Mouse (Mus musculus) central nervous system, embryonic 11.5 days (tissue): ENCODE data around the gene Zfp763. TPM values are rescaled to one million over a fixed set of nuclear protein-coding genes. Genes with fewer than 3 reads are reported as not detected.

Experiments used
- polyA plus RNA-seq: library from polyadenylated mRNA; depleted of rRNA; stranded (reverse); fragments of >200 nt; gene quantifications from 2 replicates; pipeline ENCODE4 v1.2.3, GENCODE M21; 2012; rRNA removed

The Zfp763 gene
- polyA plus RNA-seq: 8.5 and 13.4 TPM in 2 replicates

DNA sequence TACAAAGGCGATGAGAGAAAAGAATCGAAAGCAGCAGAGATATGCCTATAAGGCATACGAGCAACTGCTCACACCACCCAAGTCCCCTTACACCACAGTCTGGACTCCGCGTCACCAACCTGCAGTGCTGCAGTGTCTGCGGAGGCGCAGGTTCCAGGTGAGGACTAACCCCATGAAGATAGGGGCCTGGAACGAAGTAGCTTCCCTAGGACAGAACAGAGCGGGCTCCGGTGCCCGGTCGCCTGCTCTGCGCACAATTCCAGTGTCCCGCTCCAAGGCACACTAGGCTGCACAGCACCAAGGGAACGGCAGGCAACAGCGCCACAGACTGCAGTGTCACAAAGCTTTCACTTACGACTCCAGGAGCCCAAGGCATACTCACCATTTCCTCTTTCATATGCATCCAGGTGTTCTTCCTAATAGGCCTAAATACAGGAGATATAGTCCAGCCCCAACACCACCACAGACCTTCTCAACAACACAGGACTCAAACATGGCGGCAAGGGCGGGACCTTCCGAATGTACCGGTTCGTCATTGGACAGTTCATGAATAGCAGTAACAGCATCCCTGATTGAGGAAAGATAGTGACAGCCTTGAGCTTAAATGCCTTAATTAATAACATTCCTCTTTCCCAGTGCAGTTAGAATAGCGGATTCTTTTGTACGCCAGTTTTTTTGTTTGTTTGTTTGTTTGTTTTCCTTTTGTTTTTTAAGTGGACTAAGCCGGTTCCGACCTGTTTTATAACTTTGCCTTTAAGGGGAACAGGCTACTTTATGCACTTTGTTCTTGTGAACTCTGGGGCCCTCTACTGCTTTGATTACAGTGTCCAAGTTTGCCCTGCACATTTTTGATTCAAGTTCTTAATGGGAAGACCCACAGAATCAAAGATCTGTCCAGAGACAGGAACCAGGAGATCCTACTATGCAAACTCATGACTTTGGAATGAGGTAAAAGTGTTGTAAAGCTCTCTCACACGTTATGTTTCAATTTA, at the start of gene Zfp763:
Gene Zfp763, minus strand, starts transcription at position 503 of the 992 bp plus-strand sequence.

DNA sequence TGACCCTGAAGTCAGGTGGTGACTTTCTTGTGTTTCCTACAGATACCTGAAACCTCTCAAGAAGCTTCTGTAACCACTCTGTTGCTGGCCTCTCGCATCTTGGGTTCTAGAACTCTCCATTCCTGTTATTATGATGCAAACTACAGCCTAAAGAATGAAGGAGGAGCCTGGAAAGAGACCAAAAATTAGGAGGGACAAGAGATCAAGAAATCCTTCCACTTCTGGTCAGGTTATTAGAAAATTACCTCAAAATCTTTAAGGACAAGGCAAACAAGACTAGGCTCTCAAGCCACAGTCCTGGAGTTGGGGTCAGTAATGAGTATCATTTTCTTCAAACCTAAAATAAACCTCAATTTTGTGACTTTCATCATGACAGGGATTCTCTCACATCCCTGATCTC, 34.8 kb upstream of the Zfp763 start, which contains the start of gene 4921501E09Rik:
Gene 4921501E09Rik, minus strand, starts transcription at position 101 of the 400 bp plus-strand sequence.

GRCm38 (mm10) chr17:32992699-32993474, 40.3 kb downstream of the Zfp763 start, which contains the start of gene Zfp952:
Gene Zfp952, plus strand, starts transcription at chr17:32993129.

Other genes with a start within 250 kb of the Zfp763 start
- 15.8 and 33.2 TPM in 2 replicates for gene Zfp871, start 245.1 kb downstream of the Zfp763 start, polyA plus RNA-seq
- 26.4 and 29.3 TPM in 2 replicates for gene Zfp811, start 223.5 kb downstream of the Zfp763 start, polyA plus RNA-seq
- 16.6 and 21.6 TPM in 2 replicates for gene Zfp799, start 203.1 kb downstream of the Zfp763 start, polyA plus RNA-seq
- 5.7 and 5.8 TPM in 2 replicates for gene Zfp870, start 141.8 kb downstream of the Zfp763 start, polyA plus RNA-seq
- 0.22 TPM in 1 of 2 replicates, not detected in the other for gene Cyp4f14, start 116.1 kb downstream of the Zfp763 start, polyA plus RNA-seq
- 5.4 and 9.1 TPM in 2 replicates for gene Cyp4f13, start 86.0 kb downstream of the Zfp763 start, polyA plus RNA-seq
- 5.2 and 7.7 TPM in 2 replicates for gene Zfp472, start 67.6 kb downstream of the Zfp763 start, polyA plus RNA-seq
- gene Zfp952, start 40.3 kb downstream of the Zfp763 start, polyA plus RNA-seq: 8.9 and 12.6 TPM in 2 replicates
- not detected in 2 replicates for gene 4921501E09Rik, start 34.7 kb upstream of the Zfp763 start, polyA plus RNA-seq
- 7.3 and 9.1 TPM in 2 replicates for gene Zfp563, start 55.9 kb upstream of the Zfp763 start, polyA plus RNA-seq
- gene Morc2b, start 106.3 kb upstream of the Zfp763 start, polyA plus RNA-seq: 0.05 and 0.12 TPM in 2 replicates
- not detected in 2 replicates for gene Olfr55, start 135.0 kb upstream of the Zfp763 start, polyA plus RNA-seq
- not detected in 2 replicates for gene Olfr239, start 157.9 kb upstream of the Zfp763 start, polyA plus RNA-seq
- 0.10 and 0.21 TPM in 2 replicates for gene Olfr1564, start 188.3 kb upstream of the Zfp763 start, polyA plus RNA-seq
- 5.9 and 10.5 TPM in 2 replicates for gene Zfp955a, start 221.7 kb upstream of the Zfp763 start, polyA plus RNA-seq
- not detected in 2 replicates for gene Olfr63, start 231.3 kb upstream of the Zfp763 start, polyA plus RNA-seq